Mouse (Mus musculus): ENCODE results near the gene Irx1. TPM values are rescaled to one million over a fixed set of nuclear protein-coding genes. Genes with fewer than 3 reads are reported as not detected.
A peak's percentile ranks its signal among the peaks of the same experiment; 100 is the strongest.

The Irx1 gene
- polyA plus RNA-seq (2016; fragmentation: Nextera tagmentation; extraction: Ambion mirVana), result 4.0 and 4.3 TPM in 2 replicates

- Histone ChIP-seq H3K4me3 (peak within 1 kb of the TSS; percentile 96), H3K27ac (replicated peaks) (peak within 1 kb of the TSS; percentile 98), H3K9me3 (replicated peaks) (no peaks in the 10 kb centered on the region), H3K36me3 (peaks cover 13% of the 10 kb centered on the region), H3K4me1 (peaks cover 54% of the 10 kb centered on the region), H3K27me3 (ENCODE audit: low read depth, poor library complexity, severe bottlenecking) (peaks cover 85% of the 10 kb centered on the region)
- peak; percentile 90 for DNase-seq (ENCODE audit: low spot score)
- under 1% methylated on average over 100 of the region's 100 CpGs for WGBS
Observed at GRCm38 (mm10) chr13:71963356-71964351, at the start of gene Irx1. Gene Irx1 (minus strand): TSS chr13:71963723.

GRCm38 (mm10) chr13:71979932-71980655 is 16.6 kb upstream of the Irx1 start:
- no peak for DNase-seq (ENCODE audit: low spot score)
- H3K4me3 ChIP-seq, result no peak overlapping the region
- peaks cover 17% of the 10 kb centered on the region for H3K4me1 ChIP-seq
- no peaks in the 10 kb centered on the region for H3K9me3 ChIP-seq (replicated peaks)
- 50% methylated on average over 5 of the region's 5 CpGs for WGBS
- peaks cover 26% of the 10 kb centered on the region; the same call in 1 of the 2 replicates for H3K27me3 ChIP-seq (ENCODE audit: low read depth, poor library complexity, severe bottlenecking)
- no peaks in the 10 kb centered on the region for H3K36me3 ChIP-seq
- no peak overlapping the region for H3K27ac ChIP-seq (replicated peaks)

GRCm38 (mm10) chr13:71975753-71976152 is 12.2 kb upstream of the Irx1 start:
- Histone ChIP-seq H3K9me3 (replicated peaks) (no peaks in the 10 kb centered on the region), H3K27me3 (ENCODE audit: low read depth, poor library complexity, severe bottlenecking) (peaks cover 46% of the 10 kb centered on the region), H3K4me1 (peaks cover 10% of the 10 kb centered on the region), H3K36me3 (no peaks in the 10 kb centered on the region), H3K4me3 (no peak overlapping the region), H3K27ac (replicated peaks) (no peak overlapping the region)
- 84% methylated on average over 3 of the region's 3 CpGs for WGBS
- no peak for DNase-seq (ENCODE audit: low spot score)

GRCm38 (mm10) chr13:71968286-71968685 is 4.8 kb upstream of the Irx1 start:
- H3K9me3 ChIP-seq (replicated peaks), result no peaks in the 10 kb centered on the region
- H3K36me3 ChIP-seq, result no peaks in the 10 kb centered on the region
- DNase-seq (ENCODE audit: low spot score), result peak; percentile 64
- 1% methylated on average over 6 of the region's 6 CpGs for WGBS
- peaks cover 35% of the 10 kb centered on the region for H3K4me1 ChIP-seq
- H3K27me3 ChIP-seq (ENCODE audit: low read depth, poor library complexity, severe bottlenecking), result peaks cover 99% of the 10 kb centered on the region
- peak overlapping the region; percentile 43 for H3K4me3 ChIP-seq
- no peak overlapping the region for H3K27ac ChIP-seq (replicated peaks)

- Histone ChIP-seq H3K4me3 (peak overlapping the region; percentile 43), H3K4me1 (peaks cover 35% of the 10 kb centered on the region), H3K27ac (replicated peaks) (no peak overlapping the region), H3K9me3 (replicated peaks) (no peaks in the 10 kb centered on the region), H3K36me3 (no peaks in the 10 kb centered on the region), H3K27me3 (ENCODE audit: low read depth, poor library complexity, severe bottlenecking) (peaks cover 99% of the 10 kb centered on the region)
- DNase-seq (ENCODE audit: low spot score), result peak; percentile 41
- WGBS, result 3% methylated on average over 28 of the region's 28 CpGs
Observed at GRCm38 (mm10) chr13:71967341-71968250, 4.1 kb upstream of the Irx1 start.

- WGBS, result 31% methylated on average over 2 of the region's 2 CpGs
- DNase-seq (ENCODE audit: low spot score), result no peak
Observed at GRCm38 (mm10) chr13:71966631-71967030, 3.1 kb upstream of the Irx1 start.

DNA sequence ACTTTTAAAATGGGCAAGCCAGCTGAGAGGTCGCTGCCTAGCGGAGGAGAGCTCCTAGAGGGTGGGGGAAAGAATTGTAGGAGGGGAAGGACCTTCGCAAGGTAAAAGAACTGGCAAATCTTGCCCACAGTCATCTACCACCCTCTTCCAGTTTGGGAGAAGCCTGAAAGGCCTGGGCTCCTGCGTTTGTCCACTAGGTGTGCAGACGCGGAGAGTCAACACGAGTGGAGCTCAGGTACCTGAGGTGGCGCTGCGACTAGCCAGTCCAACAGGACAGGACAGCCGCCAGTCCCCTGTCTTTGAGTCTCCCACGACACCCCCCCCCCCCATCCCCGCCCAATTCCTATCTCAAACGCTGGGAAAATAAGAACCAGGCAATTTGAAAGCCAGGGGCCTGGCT is 843 bp upstream of the Irx1 start:
- WGBS, result 0% methylated on average over 13 of the region's 13 CpGs
- DNase-seq (ENCODE audit: low spot score), result peak; percentile 54
- H3K27ac ChIP-seq (replicated peaks), result peak overlapping the region; percentile 98

More at GRCm38 (mm10) chr13:71966631-71967030, 3.1 kb upstream of the Irx1 start:
- no peaks in the 10 kb centered on the region for H3K9me3 ChIP-seq (replicated peaks)
- H3K27me3 ChIP-seq (ENCODE audit: low read depth, poor library complexity, severe bottlenecking), result peaks cover 91% of the 10 kb centered on the region
- H3K4me1 ChIP-seq, result peaks cover 35% of the 10 kb centered on the region
- no peaks in the 10 kb centered on the region for H3K36me3 ChIP-seq
- H3K4me3 ChIP-seq, result no peak overlapping the region
- H3K27ac ChIP-seq (replicated peaks), result no peak overlapping the region

GRCm38 (mm10) chr13:71962661-71963355 is 715 bp downstream of the Irx1 start:
- Histone ChIP-seq H3K9me3 (replicated peaks) (no peaks in the 10 kb centered on the region), H3K36me3 (peaks cover 17% of the 10 kb centered on the region), H3K4me1 (peaks cover 54% of the 10 kb centered on the region), H3K27ac (replicated peaks) (peak overlapping the region; percentile 98), H3K4me3 (peak overlapping the region; percentile 96), H3K27me3 (ENCODE audit: low read depth, poor library complexity, severe bottlenecking) (peaks cover 81% of the 10 kb centered on the region)
- DNase-seq (ENCODE audit: low spot score), result peak; percentile 71
- 0% methylated on average over 54 of the region's 55 CpGs for WGBS

More for the DNA sequence above, 843 bp upstream of the Irx1 start:
- Histone ChIP-seq H3K27me3 (ENCODE audit: low read depth, poor library complexity, severe bottlenecking) (peaks cover 85% of the 10 kb centered on the region), H3K4me1 (peaks cover 49% of the 10 kb centered on the region), H3K4me3 (peak overlapping the region; percentile 96), H3K36me3 (peaks cover 6% of the 10 kb centered on the region), H3K9me3 (replicated peaks) (no peaks in the 10 kb centered on the region)

- DNase-seq (ENCODE audit: low spot score), result peak; percentile 58
- peaks cover 21% of the 10 kb centered on the region for H3K36me3 ChIP-seq
- H3K27me3 ChIP-seq (ENCODE audit: low read depth, poor library complexity, severe bottlenecking), result peaks cover 80% of the 10 kb centered on the region
- H3K27ac ChIP-seq (replicated peaks), result peak overlapping the region; percentile 98
- peak overlapping the region; percentile 96 for H3K4me3 ChIP-seq
- WGBS, result under 1% methylated on average over 25 of the region's 25 CpGs
- no peaks in the 10 kb centered on the region for H3K9me3 ChIP-seq (replicated peaks)
- H3K4me1 ChIP-seq, result peaks cover 54% of the 10 kb centered on the region
Observed at GRCm38 (mm10) chr13:71961891-71962660, 1.4 kb downstream of the Irx1 start.

DNA sequence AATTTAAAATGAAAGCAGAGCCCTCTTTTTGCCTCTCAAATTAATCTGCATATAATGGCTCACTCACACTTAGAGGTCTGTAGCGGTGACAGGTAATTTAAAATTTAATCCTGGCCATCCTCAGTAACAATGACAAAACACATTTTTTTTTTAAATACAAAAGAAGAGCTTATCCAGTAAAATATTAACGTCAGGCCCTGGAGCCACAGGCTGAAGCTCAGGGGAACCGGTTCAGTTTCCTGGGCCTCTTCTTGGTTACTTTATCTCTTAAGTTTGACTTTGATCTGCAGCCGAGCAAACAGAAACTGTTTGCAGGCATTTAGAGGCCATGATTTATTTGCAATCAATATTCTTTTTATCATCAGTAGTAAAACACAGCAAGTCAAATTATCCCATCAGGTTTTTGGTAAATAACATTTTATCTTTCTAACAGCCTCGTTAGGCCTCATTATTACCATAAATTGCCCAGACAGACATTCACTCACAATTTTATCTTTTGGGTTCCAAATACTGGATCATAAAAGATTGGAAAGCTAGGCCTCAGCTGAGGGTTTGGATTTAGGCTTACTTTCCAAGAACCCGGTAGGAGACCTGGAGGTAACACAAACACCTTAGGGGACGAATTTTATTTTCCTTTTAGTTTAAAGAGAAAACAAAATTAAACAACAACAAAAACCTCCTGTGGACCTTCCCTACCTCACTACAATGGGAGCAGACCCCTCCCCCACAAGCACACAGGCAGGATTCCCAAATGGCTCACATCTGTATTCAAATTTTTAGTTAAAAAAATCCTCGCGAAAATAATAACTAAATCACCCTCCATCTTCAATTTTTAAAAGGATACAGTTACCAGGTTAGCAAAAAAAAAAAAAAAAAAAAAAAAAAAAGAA is 2.4 kb downstream of the Irx1 start:
- Histone ChIP-seq H3K9me3 (replicated peaks) (no peaks in the 10 kb centered on the region), H3K27me3 (ENCODE audit: low read depth, poor library complexity, severe bottlenecking) (peaks cover 80% of the 10 kb centered on the region), H3K4me3 (peak overlapping the region; percentile 96), H3K4me1 (peaks cover 60% of the 10 kb centered on the region), H3K27ac (replicated peaks) (peak overlapping the region; percentile 98), H3K36me3 (peaks cover 30% of the 10 kb centered on the region)
- 1% methylated on average over 9 of the region's 9 CpGs for WGBS
- DNase-seq (ENCODE audit: low spot score), result no peak

All from midbrain, embryonic 10.5 days (tissue).